Mouse (Mus musculus): Measurements from ENCODE around the gene Wasl. TPM values are rescaled to one million over a fixed set of nuclear protein-coding genes. Genes with fewer than 3 reads are reported as not detected.

Wasl gene
- polyA plus RNA-seq, 2 experiments: 30.8 to 57.6 TPM

DNA sequence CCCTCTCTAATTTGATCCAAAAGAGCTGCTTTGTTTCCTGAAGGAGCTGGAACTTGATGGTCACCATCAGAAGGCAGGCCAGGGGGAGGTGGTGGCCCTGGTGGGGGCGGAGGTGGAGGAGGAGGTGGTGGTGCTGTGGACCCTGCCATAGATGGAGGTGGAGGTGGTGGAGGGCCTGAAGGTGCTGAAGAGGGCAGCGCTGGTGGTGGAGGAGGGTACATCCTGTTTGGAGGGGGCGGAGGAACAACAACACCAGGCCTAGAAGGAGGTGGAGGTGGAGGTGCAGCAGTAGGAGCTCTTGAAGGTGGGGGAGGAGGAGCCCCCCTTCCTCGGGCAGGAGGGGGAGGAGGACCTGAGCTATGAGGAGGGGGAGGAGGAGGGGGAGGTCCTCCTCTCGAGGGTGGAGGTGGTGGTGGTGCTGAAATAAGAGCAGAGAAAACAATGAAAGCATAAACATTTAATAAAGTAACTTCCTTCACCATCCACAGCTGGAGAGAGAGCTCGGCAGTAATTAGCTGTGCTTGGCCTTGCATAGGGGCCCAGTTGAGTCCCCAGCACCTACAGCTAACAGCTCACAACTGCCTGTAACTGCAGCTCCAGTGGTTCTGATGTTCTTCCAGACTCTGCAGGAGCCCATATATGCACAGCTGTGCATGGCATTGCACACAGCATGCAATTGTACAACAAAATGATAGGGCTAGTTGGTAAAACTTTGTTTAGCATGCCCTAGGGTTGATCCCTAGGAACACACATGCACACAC is 45.3 kb downstream of the Wasl start:
- no peaks in the 10 kb centered on the region for H3K9me3 ChIP-seq (ENCODE audit: control insufficient read depth, low read length)
- 57% methylated on average over 6 of the region's 6 CpGs for WGBS
- no peaks in the 10 kb centered on the region for H3K27me3 ChIP-seq (ENCODE audit: control insufficient read depth, insufficient read depth, low read length)
- H3K4me3 ChIP-seq (replicated peaks; ENCODE audit: low read length): no peak overlapping the region
- H3K9ac ChIP-seq (ENCODE audit: low read depth, low read length, severe bottlenecking): no peak overlapping the region
- no peak overlapping the region for H3K4me2 ChIP-seq (replicated peaks; ENCODE audit: low read depth, low read length, severe bottlenecking)
- no peak overlapping the region for H3K27ac ChIP-seq (replicated peaks; ENCODE audit: low read depth, low read length)
- ATAC-seq (ENCODE audit: low FRiP score, low read depth): no peak
- H3K4me1 ChIP-seq (ENCODE audit: control insufficient read depth, insufficient read depth, low read length): no peaks in the 10 kb centered on the region
- peaks cover 46% of the 10 kb centered on the region for H3K36me3 ChIP-seq (ENCODE audit: control insufficient read depth, insufficient read depth, low read length)
- no peak for DNase-seq (ENCODE audit: low spot score)
- no peak for TF ChIP-seq POLR2A (IDR thresholded peaks at IDR 0.05; ENCODE audit: borderline replicate concordance, extremely low read depth, insufficient read depth, insufficient read length)

DNA sequence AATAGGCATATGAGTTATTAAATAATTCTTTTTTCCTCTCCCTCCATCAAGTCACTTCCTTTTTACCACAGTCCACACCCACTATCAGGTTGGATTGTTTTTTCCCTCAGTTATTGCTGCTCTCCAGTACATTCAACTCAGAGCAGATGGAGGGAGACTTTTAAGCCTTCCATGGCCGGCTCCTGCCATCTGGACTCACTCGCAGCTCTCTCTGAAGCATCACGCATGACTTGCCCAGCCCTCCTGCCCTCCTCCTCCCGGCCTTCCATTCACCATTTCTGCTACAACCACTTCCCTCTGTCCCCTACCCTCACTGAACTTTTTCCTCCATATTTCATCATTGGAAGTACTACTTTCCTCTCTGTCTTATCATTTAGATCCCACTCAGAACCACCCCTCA is 48.1 kb downstream of the Wasl start:
- DNase-seq (ENCODE audit: low spot score): no peak
- no peak overlapping the region for H3K4me2 ChIP-seq (replicated peaks; ENCODE audit: low read depth, low read length, severe bottlenecking)
- H3K36me3 ChIP-seq (ENCODE audit: control insufficient read depth, insufficient read depth, low read length): peaks cover 57% of the 10 kb centered on the region
- no peaks in the 10 kb centered on the region for H3K9me3 ChIP-seq (ENCODE audit: control insufficient read depth, low read length)
- no peak overlapping the region for H3K9ac ChIP-seq (ENCODE audit: low read depth, low read length, severe bottlenecking)
- ATAC-seq (ENCODE audit: low FRiP score, low read depth): no peak
- 84% methylated on average over 4 of the region's 4 CpGs for WGBS
- H3K27ac ChIP-seq (replicated peaks; ENCODE audit: low read depth, low read length): no peak overlapping the region
- H3K4me3 ChIP-seq (replicated peaks; ENCODE audit: low read length): no peak overlapping the region
- H3K27me3 ChIP-seq (ENCODE audit: control insufficient read depth, insufficient read depth, low read length): no peaks in the 10 kb centered on the region
- TF ChIP-seq POLR2A (IDR thresholded peaks at IDR 0.05; ENCODE audit: borderline replicate concordance, extremely low read depth, insufficient read depth, insufficient read length): no peak
- H3K4me1 ChIP-seq (ENCODE audit: control insufficient read depth, insufficient read depth, low read length): no peaks in the 10 kb centered on the region

DNA sequence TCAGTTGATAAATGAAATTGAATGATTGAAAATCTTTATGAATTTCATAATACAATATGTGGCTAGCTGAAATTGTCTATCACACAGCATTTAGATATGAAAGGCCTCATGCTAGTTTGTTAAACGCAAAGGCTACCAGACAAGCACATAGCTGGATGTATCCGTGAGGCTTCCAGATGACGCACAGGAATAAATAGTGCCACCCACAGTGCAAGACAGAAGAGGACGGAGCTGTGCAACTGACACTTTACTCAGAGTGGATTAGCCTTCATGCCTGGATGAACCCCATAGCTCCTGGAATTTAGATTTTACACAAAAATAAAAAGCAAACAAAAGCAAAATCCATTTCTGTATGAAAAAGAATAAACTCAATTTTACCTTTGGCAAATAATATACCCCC is 50.9 kb downstream of the Wasl start:
- no peak overlapping the region for H3K27ac ChIP-seq (replicated peaks; ENCODE audit: low read depth, low read length)
- DNase-seq (ENCODE audit: low spot score): no peak
- no peak for ATAC-seq (ENCODE audit: low FRiP score, low read depth)
- H3K9me3 ChIP-seq (ENCODE audit: control insufficient read depth, low read length): no peaks in the 10 kb centered on the region
- H3K4me1 ChIP-seq (ENCODE audit: control insufficient read depth, insufficient read depth, low read length): no peaks in the 10 kb centered on the region
- no peak overlapping the region for H3K9ac ChIP-seq (ENCODE audit: low read depth, low read length, severe bottlenecking)
- WGBS: 89% methylated on average over 4 of the region's 4 CpGs
- H3K4me2 ChIP-seq (replicated peaks; ENCODE audit: low read depth, low read length, severe bottlenecking): no peak overlapping the region
- no peak overlapping the region for H3K4me3 ChIP-seq (replicated peaks; ENCODE audit: low read length)
- no peak for TF ChIP-seq POLR2A (IDR thresholded peaks at IDR 0.05; ENCODE audit: borderline replicate concordance, extremely low read depth, insufficient read depth, insufficient read length)
- H3K27me3 ChIP-seq (ENCODE audit: control insufficient read depth, insufficient read depth, low read length): no peaks in the 10 kb centered on the region
- peaks cover 48% of the 10 kb centered on the region for H3K36me3 ChIP-seq (ENCODE audit: control insufficient read depth, insufficient read depth, low read length)

- ATAC-seq (ENCODE audit: low FRiP score, low read depth) (no peak), DNase-seq (ENCODE audit: low spot score) (no peak)
- Histone ChIP-seq H3K4me1 (ENCODE audit: control insufficient read depth, insufficient read depth, low read length) (no peaks in the 10 kb centered on the region), H3K4me2 (replicated peaks; ENCODE audit: low read depth, low read length, severe bottlenecking) (no peak overlapping the region), H3K9me3 (ENCODE audit: control insufficient read depth, low read length) (no peaks in the 10 kb centered on the region), H3K36me3 (ENCODE audit: control insufficient read depth, insufficient read depth, low read length) (peaks cover 47% of the 10 kb centered on the region), H3K27ac (replicated peaks; ENCODE audit: low read depth, low read length) (no peak overlapping the region), H3K27me3 (ENCODE audit: control insufficient read depth, insufficient read depth, low read length) (no peaks in the 10 kb centered on the region), H3K4me3 (replicated peaks; ENCODE audit: low read length) (no peak overlapping the region), H3K9ac (ENCODE audit: low read depth, low read length, severe bottlenecking) (no peak overlapping the region)
- WGBS: 95% methylated on average over 6 of the region's 6 CpGs
- TF ChIP-seq POLR2A (IDR thresholded peaks at IDR 0.05; ENCODE audit: borderline replicate concordance, extremely low read depth, insufficient read depth, insufficient read length): no peak
Observed at GRCm38 (mm10) chr6:24613346-24613745, 51.5 kb downstream of the Wasl start.

DNA sequence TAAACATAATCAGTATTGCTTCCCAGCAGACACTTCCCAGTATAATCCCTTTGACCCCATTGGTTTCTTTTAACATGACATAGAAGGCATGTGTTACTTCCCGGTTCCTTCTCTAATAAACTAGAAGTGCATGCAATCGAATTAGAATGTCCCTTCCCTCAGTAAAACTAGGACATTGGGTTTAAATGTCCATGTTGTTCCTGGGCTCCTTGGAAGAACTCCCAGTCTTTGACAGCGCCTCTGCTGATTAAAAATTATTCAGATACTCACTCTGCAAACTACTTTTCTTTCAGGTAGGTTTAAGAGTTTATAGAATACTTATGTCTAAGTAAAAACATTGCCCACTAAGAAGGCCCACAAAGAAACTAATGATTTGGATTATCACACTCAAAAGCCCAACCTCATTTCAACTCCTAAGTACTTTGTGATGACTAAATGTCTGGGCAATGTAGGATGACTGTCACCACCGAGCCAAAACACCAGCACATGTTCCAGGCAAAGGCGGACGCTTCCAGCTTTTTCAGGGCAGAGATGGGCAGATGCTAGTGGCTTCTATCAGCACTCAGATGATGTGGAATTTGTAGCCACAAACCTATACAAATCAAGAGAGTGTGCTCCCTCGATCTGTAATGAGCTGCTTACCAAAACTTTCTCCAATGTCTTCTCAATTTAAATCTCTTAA is 52.6 kb downstream of the Wasl start:
- no peaks in the 10 kb centered on the region for H3K27me3 ChIP-seq (ENCODE audit: control insufficient read depth, insufficient read depth, low read length)
- no peak for DNase-seq (ENCODE audit: low spot score)
- no peak overlapping the region for H3K4me2 ChIP-seq (replicated peaks; ENCODE audit: low read depth, low read length, severe bottlenecking)
- H3K36me3 ChIP-seq (ENCODE audit: control insufficient read depth, insufficient read depth, low read length): peaks cover 36% of the 10 kb centered on the region
- TF ChIP-seq POLR2A (IDR thresholded peaks at IDR 0.05; ENCODE audit: borderline replicate concordance, extremely low read depth, insufficient read depth, insufficient read length): no peak
- no peak overlapping the region for H3K27ac ChIP-seq (replicated peaks; ENCODE audit: low read depth, low read length)
- no peak overlapping the region for H3K9ac ChIP-seq (ENCODE audit: low read depth, low read length, severe bottlenecking)
- no peaks in the 10 kb centered on the region for H3K4me1 ChIP-seq (ENCODE audit: control insufficient read depth, insufficient read depth, low read length)
- 94% methylated on average over 7 of the region's 7 CpGs for WGBS
- H3K9me3 ChIP-seq (ENCODE audit: control insufficient read depth, low read length): no peaks in the 10 kb centered on the region
- ATAC-seq (ENCODE audit: low FRiP score, low read depth): no peak
- H3K4me3 ChIP-seq (replicated peaks; ENCODE audit: low read length): no peak overlapping the region
